In the genomic region with DNA sequence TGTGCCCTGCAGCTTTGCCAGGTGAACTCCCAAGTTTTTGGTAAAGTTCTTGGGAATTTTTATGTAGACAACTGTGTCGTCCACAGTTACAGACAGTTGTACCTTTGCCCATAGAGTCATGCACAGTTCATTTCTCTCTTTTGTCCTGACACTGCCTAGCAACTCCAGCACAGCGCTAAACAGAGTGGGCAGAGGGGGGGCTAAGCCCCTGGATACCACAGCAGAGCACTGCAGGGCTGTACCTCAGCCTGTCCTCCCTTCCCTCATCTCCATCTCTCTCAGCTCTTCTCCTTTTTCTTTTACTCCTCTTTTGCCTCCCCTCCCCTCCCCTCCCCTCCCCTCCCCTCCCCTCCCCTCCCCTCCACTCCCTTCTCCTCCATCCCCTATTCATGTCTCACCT, we compare ENCODE assay signal across 27 mouse cellular contexts.
DNase-seq lines count a peak whose midpoint lies in the region; ATAC-seq and TF ChIP-seq lines count a peak whose summit lies in the region.
"Had no signal": no experiment of that assay in that cellular context is flagged by ENCODE, and none has a peak within 500 bp of the region (broad histone marks: within the 10 kb centered on the region; RNA-seq: fewer than 3 reads in every experiment).

No protein-coding gene starts in this region.

- H3K27ac ChIP-seq in forebrain, embryonic 11.5 days (ENCODE audit: low read depth, low read length) = no peak overlapping the region
- H3K27ac ChIP-seq in forebrain, embryonic 16.5 days (ENCODE audit: low read length) = no peak overlapping the region
- H3K27ac ChIP-seq in midbrain, embryonic 10.5 days (replicated peaks) = peak overlapping the region; percentile 64; the same call in 1 of the 2 replicates
- H3K27ac ChIP-seq in midbrain, postnatal 0 days (ENCODE audit: low read depth, low read length) = no peak overlapping the region
- no peak overlapping the region for H3K27ac ChIP-seq in midbrain, embryonic 12.5 days (replicated peaks)
- H3K27ac ChIP-seq in neural tube, embryonic 15.5 days (replicated peaks) = no peak overlapping the region
- H3K27ac ChIP-seq: forebrain, embryonic 15.5 days; gastrocnemius, adult 2 months; heart, embryonic 13.5 days; liver, embryonic 15.5 days; lung, embryonic 15.5 days; neural tube, embryonic 12.5 days; stomach, embryonic 15.5 days had no signal

- no peak for DNase-seq in forebrain, embryonic 11.5 days (ENCODE audit: low spot score)
- peak; percentile 32 for DNase-seq in midbrain, embryonic 10.5 days (ENCODE audit: low spot score)
- no peak for DNase-seq in midbrain, postnatal 0 days (ENCODE audit: low spot score)
- DNase-seq in natural killer cell, adult 2 months (ENCODE audit: low spot score in 2 of 2) = no peak
- DNase-seq: adrenal gland, postnatal 10 days; cerebellum, adult 11 months; cerebellum, adult 9-10 months; cerebellum, postnatal 36 days; gastrocnemius, postnatal 36 days; kidney, adult 9 months; layer of hippocampus, adult 9-11 months; liver; lung, postnatal 36 days; retina, postnatal 1 day; right cerebral cortex, postnatal 14 days had no signal

- 13% methylated on average over 2 of the region's 2 CpGs for WGBS in forebrain, embryonic 11.5 days
- 10% methylated on average over 2 of the region's 2 CpGs for WGBS in forebrain, embryonic 16.5 days
- 26% methylated on average over 2 of the region's 2 CpGs for WGBS in midbrain, embryonic 10.5 days
- 10% methylated on average over 2 of the region's 2 CpGs for WGBS in midbrain, postnatal 0 days
- 10% methylated on average over 2 of the region's 2 CpGs for WGBS in midbrain, embryonic 12.5 days
- WGBS in neural tube, embryonic 15.5 days = 20% methylated on average over 2 of the region's 2 CpGs

- no peaks in the 10 kb centered on the region for H3K27me3 ChIP-seq in forebrain, embryonic 11.5 days (ENCODE audit: control insufficient read depth, insufficient read depth, low read length)
- no peaks in the 10 kb centered on the region for H3K27me3 ChIP-seq in forebrain, embryonic 16.5 days (replicated peaks; ENCODE audit: control insufficient read depth, insufficient read depth, low read length)
- peaks cover 11% of the 10 kb centered on the region for H3K27me3 ChIP-seq in midbrain, embryonic 10.5 days (ENCODE audit: low read depth, poor library complexity, severe bottlenecking)
- no peaks in the 10 kb centered on the region for H3K27me3 ChIP-seq in midbrain, postnatal 0 days (ENCODE audit: insufficient read depth, low read length)
- H3K27me3 ChIP-seq in midbrain, embryonic 12.5 days = peaks cover 7% of the 10 kb centered on the region; the same call in 1 of the 2 replicates
- H3K27me3 ChIP-seq in neural tube, embryonic 15.5 days (replicated peaks) = no peaks in the 10 kb centered on the region
- H3K27me3 ChIP-seq: forebrain, embryonic 15.5 days; lung, embryonic 15.5 days; neural tube, embryonic 12.5 days; Patski; stomach, embryonic 15.5 days had no signal

- no peaks in the 10 kb centered on the region for H3K36me3 ChIP-seq in forebrain, embryonic 11.5 days (ENCODE audit: control insufficient read depth, insufficient read depth, low read length)
- H3K36me3 ChIP-seq in forebrain, embryonic 16.5 days (ENCODE audit: control insufficient read depth, insufficient read depth) = no peaks in the 10 kb centered on the region
- H3K36me3 ChIP-seq in midbrain, embryonic 10.5 days = no peaks in the 10 kb centered on the region
- H3K36me3 ChIP-seq in midbrain, postnatal 0 days (ENCODE audit: insufficient read depth, low read length) = no peaks in the 10 kb centered on the region
- H3K36me3 ChIP-seq in midbrain, embryonic 12.5 days = no peaks in the 10 kb centered on the region
- H3K36me3 ChIP-seq in neural tube, embryonic 15.5 days = no peaks in the 10 kb centered on the region
- H3K36me3 ChIP-seq: forebrain, embryonic 15.5 days; heart, embryonic 13.5 days; liver, embryonic 15.5 days; lung, embryonic 15.5 days; neural tube, embryonic 12.5 days; stomach, embryonic 15.5 days had no signal

- no peak for TF ChIP-seq CTCF in midbrain, postnatal 0 days (IDR thresholded peaks at IDR 0.05)

- 0 out of 2 replicates have a peak, but pooled peaks cover 2% of the 10 kb centered on the region for H3K4me1 ChIP-seq in forebrain, embryonic 11.5 days (replicated peaks; ENCODE audit: control insufficient read depth, insufficient read depth, low read length)
- no peaks in the 10 kb centered on the region for H3K4me1 ChIP-seq in forebrain, embryonic 16.5 days (replicated peaks; ENCODE audit: control insufficient read depth, insufficient read depth, low read length)
- H3K4me1 ChIP-seq in midbrain, embryonic 10.5 days = peaks cover 23% of the 10 kb centered on the region
- peaks cover 5% of the 10 kb centered on the region; the same call in 1 of the 2 replicates for H3K4me1 ChIP-seq in midbrain, postnatal 0 days (ENCODE audit: insufficient read depth, low read length)
- H3K4me1 ChIP-seq in midbrain, embryonic 12.5 days = peaks cover 12% of the 10 kb centered on the region
- peaks cover 24% of the 10 kb centered on the region for H3K4me1 ChIP-seq in neural tube, embryonic 15.5 days
- H3K4me1 ChIP-seq: forebrain, embryonic 15.5 days; lung, embryonic 15.5 days; stomach, embryonic 15.5 days had no signal

- H3K4me3 ChIP-seq in forebrain, embryonic 11.5 days (ENCODE audit: low read depth, low read length) = no peak overlapping the region
- H3K4me3 ChIP-seq in forebrain, embryonic 16.5 days (replicated peaks; ENCODE audit: low read length) = no peak overlapping the region
- H3K4me3 ChIP-seq in midbrain, embryonic 10.5 days = no peak overlapping the region
- H3K4me3 ChIP-seq in midbrain, postnatal 0 days (ENCODE audit: low read depth, low read length) = no peak overlapping the region
- H3K4me3 ChIP-seq in midbrain, embryonic 12.5 days = no peak overlapping the region
- no peak overlapping the region for H3K4me3 ChIP-seq in neural tube, embryonic 15.5 days (replicated peaks)
- H3K4me3 ChIP-seq: forebrain, embryonic 15.5 days; gastrocnemius, adult 2 months; heart, embryonic 13.5 days; liver, embryonic 15.5 days; lung, embryonic 15.5 days; neural tube, embryonic 12.5 days; stomach, embryonic 15.5 days had no signal

- peak; percentile 77; the same call in 1 of the 2 replicates for ATAC-seq in forebrain, embryonic 11.5 days (replicated peaks; ENCODE audit: low FRiP score)
- no peak for ATAC-seq in forebrain, embryonic 16.5 days
- no peak for ATAC-seq in midbrain, postnatal 0 days (ENCODE audit: low FRiP score)
- ATAC-seq in midbrain, embryonic 12.5 days (ENCODE audit: low FRiP score, low read depth) = peak; percentile 56; the same call in 1 of the 2 replicates
- ATAC-seq in neural tube, embryonic 15.5 days (ENCODE audit: low FRiP score) = peak; percentile 21; the same call in 1 of the 2 replicates
- ATAC-seq: forebrain, embryonic 15.5 days; intestine, embryonic 16.5 days had no signal

- no peak overlapping the region for H3K9ac ChIP-seq in forebrain, embryonic 11.5 days (ENCODE audit: low read length)
- no peak overlapping the region for H3K9ac ChIP-seq in forebrain, embryonic 16.5 days (replicated peaks; ENCODE audit: low read depth, low read length)
- H3K9ac ChIP-seq in midbrain, postnatal 0 days (replicated peaks; ENCODE audit: low read length, poor library complexity, severe bottlenecking) = no peak overlapping the region
- no peak overlapping the region for H3K9ac ChIP-seq in midbrain, embryonic 12.5 days (replicated peaks)
- no peak overlapping the region for H3K9ac ChIP-seq in neural tube, embryonic 15.5 days (replicated peaks)
- H3K9ac ChIP-seq: forebrain, embryonic 15.5 days; heart, embryonic 13.5 days; liver, embryonic 15.5 days; lung, embryonic 15.5 days; neural tube, embryonic 12.5 days; stomach, embryonic 15.5 days had no signal

- no peaks in the 10 kb centered on the region for H3K9me3 ChIP-seq in forebrain, embryonic 11.5 days (ENCODE audit: control insufficient read depth, low read length)
- no peaks in the 10 kb centered on the region for H3K9me3 ChIP-seq in forebrain, embryonic 16.5 days (ENCODE audit: control insufficient read depth, low read length)
- no peaks in the 10 kb centered on the region for H3K9me3 ChIP-seq in midbrain, embryonic 10.5 days (replicated peaks)
- H3K9me3 ChIP-seq in midbrain, postnatal 0 days (ENCODE audit: low read length) = no peaks in the 10 kb centered on the region
- H3K9me3 ChIP-seq in midbrain, embryonic 12.5 days = no peaks in the 10 kb centered on the region
- no peaks in the 10 kb centered on the region for H3K9me3 ChIP-seq in neural tube, embryonic 15.5 days (replicated peaks)
- H3K9me3 ChIP-seq: forebrain, embryonic 15.5 days; heart, embryonic 13.5 days; liver, embryonic 15.5 days; lung, embryonic 15.5 days; neural tube, embryonic 12.5 days; stomach, embryonic 15.5 days had no signal

- no peak overlapping the region for H3K4me2 ChIP-seq in forebrain, embryonic 11.5 days (ENCODE audit: low read depth, low read length, severe bottlenecking)
- no peak overlapping the region for H3K4me2 ChIP-seq in forebrain, embryonic 16.5 days (ENCODE audit: low read length)
- no peak overlapping the region for H3K4me2 ChIP-seq in midbrain, postnatal 0 days (ENCODE audit: low read depth, low read length, poor library complexity, severe bottlenecking)
- no peak overlapping the region for H3K4me2 ChIP-seq in midbrain, embryonic 12.5 days (replicated peaks)
- H3K4me2 ChIP-seq in neural tube, embryonic 15.5 days = no peak overlapping the region
- H3K4me2 ChIP-seq: forebrain, embryonic 15.5 days; liver, embryonic 15.5 days; lung, embryonic 15.5 days; neural tube, embryonic 12.5 days; stomach, embryonic 15.5 days had no signal

Comparison
In these comparisons a context has a peak if more than half of its experiments do, and no peak if none do; other contexts are left out.
1. ATAC-seq: peak in forebrain, embryonic 11.5 days (single experiment), midbrain, embryonic 12.5 days (single experiment) and neural tube, embryonic 15.5 days (single experiment); none in forebrain, embryonic 16.5 days (single experiment) and midbrain, postnatal 0 days (single experiment).